Mouse (Mus musculus) CD4-positive helper T cell, adult 2 months (primary cell): ENCODE results near the gene Ppp1r35.

Experiments used
- DNase-seq: peaks from one replicate; pipeline ENCODE4 v3.0.0-alpha.2; 2012; ENCODE audit warnings: low read depth, missing footprints, low spot score

The Ppp1r35 gene

GRCm38 (mm10) chr5:137782776-137783522 is 4.3 kb downstream of the Ppp1r35 start:
- DNase-seq = no peak

GRCm38 (mm10) chr5:137783901-137784540 is 5.4 kb downstream of the Ppp1r35 start:
- no peak for DNase-seq

GRCm38 (mm10) chr5:137784546-137784945 is 5.9 kb downstream of the Ppp1r35 start:
- DNase-seq = no peak

- DNase-seq = no peak
Measured at GRCm38 (mm10) chr5:137785164-137786031, 6.7 kb downstream of the Ppp1r35 start.

DNA sequence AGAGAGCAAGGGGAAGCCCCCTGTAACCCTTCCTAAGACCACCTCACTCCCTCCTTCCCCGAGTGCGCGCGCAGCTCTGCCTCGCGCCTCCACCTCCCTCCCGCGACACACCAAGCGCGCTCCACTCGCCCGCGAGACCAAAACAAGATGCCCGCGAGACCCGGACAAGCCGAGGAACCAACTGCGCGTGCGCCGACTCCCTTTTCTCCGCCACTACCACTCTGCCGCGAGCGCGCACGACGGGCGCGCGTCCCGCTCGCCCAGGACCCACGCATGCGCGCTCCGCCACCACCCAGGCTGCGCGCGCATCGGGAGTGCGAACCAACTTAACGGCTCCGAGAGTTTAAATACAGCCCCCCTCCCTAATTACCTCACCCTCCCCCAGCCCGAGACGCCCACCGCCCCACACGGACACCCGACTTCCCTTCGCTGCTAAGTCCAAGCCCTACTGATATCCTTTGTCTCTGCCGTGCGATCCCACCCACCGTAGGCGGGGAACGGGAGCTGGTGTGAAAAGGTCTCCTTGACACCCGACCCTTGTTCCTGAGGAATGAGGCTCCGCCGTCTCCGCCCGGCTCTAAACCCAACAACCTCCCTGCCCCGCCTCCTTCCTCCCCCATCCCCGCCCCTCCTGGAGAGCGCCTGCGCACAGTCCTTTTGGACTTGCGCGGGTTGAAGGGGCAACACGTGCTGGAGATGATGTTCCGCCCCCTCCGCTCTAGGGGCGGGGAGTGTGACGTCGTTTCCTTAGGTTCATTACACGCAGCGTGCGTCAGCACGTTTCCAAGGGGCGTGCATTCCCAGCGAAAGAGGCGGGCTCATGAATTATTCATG is 7.7 kb downstream of the Ppp1r35 start:
- DNase-seq = peak; percentile 100

- peak; percentile 98 for DNase-seq
Measured at GRCm38 (mm10) chr5:137787151-137787928, 8.7 kb downstream of the Ppp1r35 start, which contains the start of the genes Mepce and Zcwpw1. Gene Mepce, minus strand, starts transcription at chr5:137787655. Gene Zcwpw1, plus strand, starts transcription at chr5:137787798.

DNA sequence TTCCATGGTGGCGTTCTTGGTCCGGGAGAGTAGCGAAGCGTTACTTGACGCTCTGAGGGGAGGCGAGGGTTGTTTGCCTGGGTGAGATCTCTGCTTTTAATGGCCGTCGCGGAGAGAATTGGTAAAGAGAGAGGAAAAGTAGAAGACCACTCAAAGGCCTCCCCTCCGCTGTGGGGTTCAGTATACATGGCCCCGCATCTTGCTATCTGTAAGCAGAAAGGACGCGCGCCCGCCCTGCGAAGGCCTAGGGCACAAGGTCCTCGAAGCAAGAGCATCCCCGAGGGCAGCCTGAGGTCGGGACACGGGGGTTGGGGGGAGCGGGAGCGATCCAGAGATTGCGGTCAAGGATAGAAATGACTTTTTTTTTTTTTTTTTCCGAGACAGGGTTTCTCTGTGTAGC is 9.5 kb downstream of the Ppp1r35 start:
- DNase-seq = no peak

GRCm38 (mm10) chr5:137788946-137789531 is 10.4 kb downstream of the Ppp1r35 start:
- no peak for DNase-seq

DNA sequence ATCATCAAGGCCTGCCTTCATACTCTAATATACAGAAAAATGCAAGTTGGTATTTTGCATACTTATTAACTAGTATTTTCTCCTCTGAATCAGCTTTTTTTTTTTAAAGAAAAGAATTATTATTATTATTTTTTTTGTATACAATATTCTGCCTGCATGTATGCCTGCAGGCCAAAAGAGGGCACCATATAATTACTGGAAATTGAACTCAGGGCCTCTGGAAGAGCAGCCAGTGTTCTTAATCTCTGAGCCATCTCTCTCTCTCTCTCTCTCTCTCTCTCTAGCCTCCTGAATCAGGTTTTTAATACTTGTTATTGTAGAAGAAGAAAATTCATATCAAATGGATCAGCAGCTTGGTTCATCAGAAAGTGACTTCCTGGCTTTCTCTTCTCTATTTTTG is 12.9 kb downstream of the Ppp1r35 start:
- no peak for DNase-seq

- DNase-seq = no peak
Measured at GRCm38 (mm10) chr5:137796606-137797005, 18.0 kb downstream of the Ppp1r35 start.

DNA sequence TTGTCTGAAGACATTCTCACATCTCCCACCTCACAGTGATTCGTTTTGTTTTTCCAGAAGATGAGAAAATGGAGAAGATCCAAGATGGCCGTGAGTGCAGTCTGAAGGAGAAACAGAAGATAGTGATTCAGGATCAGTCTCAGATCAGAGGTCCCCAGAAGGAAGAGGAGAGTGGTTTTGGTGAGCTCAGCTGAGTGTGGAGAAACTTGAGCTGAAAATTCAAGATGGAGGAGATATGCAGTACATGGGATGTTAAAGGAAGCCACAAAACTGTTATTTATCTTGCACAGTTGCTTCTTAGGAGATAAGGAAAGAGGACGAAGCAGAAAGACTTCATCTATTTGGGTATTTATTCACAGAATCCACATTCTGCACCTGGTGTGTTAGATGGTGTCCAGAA is 22.3 kb downstream of the Ppp1r35 start:
- DNase-seq = no peak

DNA sequence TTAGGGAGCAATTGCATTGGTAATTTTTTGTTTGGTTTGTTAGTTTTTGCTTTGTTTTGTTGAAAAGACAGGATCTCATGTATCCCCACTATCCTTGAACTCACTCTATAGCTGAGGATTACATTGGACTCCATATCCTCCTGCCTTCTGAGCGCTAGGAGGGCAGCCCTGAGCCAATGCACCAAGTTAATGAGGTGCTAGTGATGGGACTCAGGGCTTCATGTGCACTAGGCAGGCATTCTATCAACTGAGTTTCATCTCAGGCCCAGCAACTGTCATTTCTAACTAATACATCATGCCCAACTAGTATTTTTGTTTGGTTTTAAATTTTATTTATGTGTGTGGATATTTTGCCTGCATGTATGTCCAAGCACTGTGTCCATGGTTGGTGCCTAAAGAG is 27.5 kb downstream of the Ppp1r35 start:
- DNase-seq = no peak

DNA sequence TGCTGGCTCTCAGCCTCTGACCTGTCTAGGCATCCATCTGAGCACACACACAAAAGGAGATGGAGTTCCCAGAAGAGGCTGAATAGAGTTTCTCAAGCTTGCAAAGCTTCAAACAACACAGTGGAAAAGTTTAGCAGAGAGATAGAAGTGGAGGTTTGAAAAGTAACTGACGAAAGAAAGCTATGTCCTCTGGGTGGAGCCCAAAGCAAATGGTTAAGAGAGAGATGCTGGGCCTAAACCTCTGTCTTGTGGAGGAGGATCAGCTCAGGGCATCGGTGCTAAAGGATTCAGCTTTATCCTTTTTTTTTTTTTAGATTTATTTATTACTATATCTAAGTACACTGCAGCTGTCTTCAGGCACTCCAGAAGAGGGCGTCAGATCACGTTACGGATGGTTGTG is 29.7 kb downstream of the Ppp1r35 start:
- no peak for DNase-seq

GRCm38 (mm10) chr5:137817466-137818222 is 39.0 kb downstream of the Ppp1r35 start:
- DNase-seq = peak; percentile 7

GRCm38 (mm10) chr5:137822126-137822525 is 43.5 kb downstream of the Ppp1r35 start:
- no peak for DNase-seq

DNA sequence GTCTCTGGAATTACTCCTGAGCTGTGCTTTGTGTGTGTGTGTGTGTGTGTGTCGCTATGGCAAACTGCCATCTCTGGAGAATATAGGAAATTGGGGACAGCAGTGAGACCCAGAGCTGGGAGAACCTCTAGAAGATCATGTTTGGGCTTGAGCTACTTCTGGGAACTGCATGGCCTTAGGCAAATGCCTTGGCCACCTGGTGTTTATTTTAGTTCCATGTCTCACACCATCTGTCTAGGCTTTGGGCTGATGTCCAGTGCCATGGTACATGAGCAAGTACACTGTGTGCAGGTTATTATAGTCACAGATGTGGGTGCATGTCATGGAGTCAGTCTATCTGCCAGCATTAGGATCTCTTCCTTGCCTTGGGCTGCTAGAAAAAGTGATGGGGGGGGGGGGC is 44.0 kb downstream of the Ppp1r35 start:
- no peak for DNase-seq

DNA sequence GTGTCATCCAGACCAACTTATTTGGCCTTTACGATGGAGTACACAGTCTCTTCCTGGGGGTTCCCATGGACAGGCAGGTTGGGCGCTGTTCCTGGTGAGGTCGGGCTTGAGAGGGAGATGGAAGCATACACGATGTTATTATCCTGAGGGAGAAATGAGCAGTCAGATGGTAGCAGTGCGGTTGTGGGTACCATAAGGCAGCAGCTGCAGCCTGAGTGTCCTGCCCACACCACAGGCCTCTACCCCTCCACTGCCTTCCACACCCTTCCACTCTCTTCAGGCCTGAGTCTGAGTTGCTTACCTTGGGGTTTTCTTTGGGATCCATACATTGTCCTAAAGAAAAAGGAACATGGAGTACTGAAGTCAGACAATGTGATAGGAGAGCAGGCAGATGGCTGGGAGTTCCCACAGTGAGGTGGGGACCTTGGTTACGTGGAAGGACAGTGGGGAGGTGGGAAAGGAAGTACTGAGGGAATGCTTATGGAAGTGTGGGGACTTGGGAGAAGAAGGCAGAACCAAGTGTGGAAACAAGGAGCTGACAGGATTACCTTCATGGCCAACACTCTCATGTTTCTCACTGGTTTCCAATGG is 44.9 kb downstream of the Ppp1r35 start:
- no peak for DNase-seq

GRCm38 (mm10) chr5:137825030-137825429 is 46.4 kb downstream of the Ppp1r35 start:
- DNase-seq = no peak

- no peak for DNase-seq
Measured at GRCm38 (mm10) chr5:137825971-137826370, 47.3 kb downstream of the Ppp1r35 start.
